Mouse (Mus musculus): ENCODE data around the gene Zfp316.

GRCm38 (mm10) chr5:143244926-143245325 is 24.9 kb downstream of the Zfp316 start:
- TF ChIP-seq CTCF (IDR thresholded peaks at IDR 0.05; ENCODE audit: control insufficient read depth, insufficient read depth, low read length) (no peak), POLR2A (IDR thresholded peaks at IDR 0.05; ENCODE audit: borderline replicate concordance, control insufficient read depth, low read depth, low read length) (no peak)

All from bone marrow, adult 2 months (tissue).